Mouse (Mus musculus) forebrain, embryonic 15.5 days (tissue): Measurements from ENCODE around the gene Mre11a. TPM values are rescaled to one million over a fixed set of nuclear protein-coding genes. Genes with fewer than 3 reads are reported as not detected.

Experiments
- ATAC-seq: fragments of 200-750 bp; cut with Nextera tagmentation; replicated peaks from 2 replicates; pipeline ENCODE4 v1.8.0; 2017; ENCODE audit warnings: mild to moderate bottlenecking, moderate TSS enrichment, moderate library complexity
- H3K27ac ChIP-seq: fragments of 300-500 bp; sonication (generic); replicated peaks from 2 replicates; pipeline ENCODE4 v1.5.1; 2015; ENCODE audit warnings: mild to moderate bottlenecking, inconsistent platforms
- H3K27me3 ChIP-seq: fragments of 300-500 bp; sonication (generic); 2 replicates; pipeline ENCODE4 v1.6.1; 2015; ENCODE audit warnings: inconsistent platforms
- H3K36me3 ChIP-seq: fragments of 300-500 bp; sonication (generic); 2 replicates; pipeline ENCODE4 v1.6.1; 2015; ENCODE audit warnings: mild to moderate bottlenecking, inconsistent platforms
- H3K4me1 ChIP-seq: fragments of 300-500 bp; sonication (generic); 2 replicates; pipeline ENCODE4 v1.6.1; 2015; ENCODE audit warnings: inconsistent platforms
- H3K4me2 ChIP-seq: fragments of 300-500 bp; sonication (generic); replicated peaks from 2 replicates; pipeline ENCODE4 v1.6.1; 2015; ENCODE audit warnings: mild to moderate bottlenecking, inconsistent platforms
- H3K4me3 ChIP-seq: fragments of 300-500 bp; sonication (generic); 2 replicates; pipeline ENCODE4 v1.5.1; 2015; ENCODE audit warnings: mild to moderate bottlenecking, inconsistent platforms
- H3K9ac ChIP-seq: fragments of 300-500 bp; sonication (generic); replicated peaks from 2 replicates; pipeline ENCODE4 v1.6.1; 2015; ENCODE audit warnings: mild to moderate bottlenecking, inconsistent platforms
- H3K9me3 ChIP-seq: fragments of 300-500 bp; sonication (generic); 2 replicates; pipeline ENCODE4 v1.6.1; 2016; ENCODE audit warnings: inconsistent platforms
- WGBS: fragments of 180-500 bp; shearing (Covaris S2); methylation state at CpG from one replicate; pipeline ENCODE4 v1.1.7; 2015; ENCODE audit warnings: mixed read lengths; 5-methylcytosine and 5-hydroxymethylcytosine counted together
- polyA plus RNA-seq: library from polyadenylated mRNA; unstranded; fragments of >200 nt; fragmentation: Nextera tagmentation; extraction: Ambion mirVana; gene quantifications from 2 replicates; pipeline ENCODE4 v1.2.1, GENCODE M21; 2015

Mre11a gene
- polyA plus RNA-seq: 14.8 and 17.1 TPM in 2 replicates

DNA sequence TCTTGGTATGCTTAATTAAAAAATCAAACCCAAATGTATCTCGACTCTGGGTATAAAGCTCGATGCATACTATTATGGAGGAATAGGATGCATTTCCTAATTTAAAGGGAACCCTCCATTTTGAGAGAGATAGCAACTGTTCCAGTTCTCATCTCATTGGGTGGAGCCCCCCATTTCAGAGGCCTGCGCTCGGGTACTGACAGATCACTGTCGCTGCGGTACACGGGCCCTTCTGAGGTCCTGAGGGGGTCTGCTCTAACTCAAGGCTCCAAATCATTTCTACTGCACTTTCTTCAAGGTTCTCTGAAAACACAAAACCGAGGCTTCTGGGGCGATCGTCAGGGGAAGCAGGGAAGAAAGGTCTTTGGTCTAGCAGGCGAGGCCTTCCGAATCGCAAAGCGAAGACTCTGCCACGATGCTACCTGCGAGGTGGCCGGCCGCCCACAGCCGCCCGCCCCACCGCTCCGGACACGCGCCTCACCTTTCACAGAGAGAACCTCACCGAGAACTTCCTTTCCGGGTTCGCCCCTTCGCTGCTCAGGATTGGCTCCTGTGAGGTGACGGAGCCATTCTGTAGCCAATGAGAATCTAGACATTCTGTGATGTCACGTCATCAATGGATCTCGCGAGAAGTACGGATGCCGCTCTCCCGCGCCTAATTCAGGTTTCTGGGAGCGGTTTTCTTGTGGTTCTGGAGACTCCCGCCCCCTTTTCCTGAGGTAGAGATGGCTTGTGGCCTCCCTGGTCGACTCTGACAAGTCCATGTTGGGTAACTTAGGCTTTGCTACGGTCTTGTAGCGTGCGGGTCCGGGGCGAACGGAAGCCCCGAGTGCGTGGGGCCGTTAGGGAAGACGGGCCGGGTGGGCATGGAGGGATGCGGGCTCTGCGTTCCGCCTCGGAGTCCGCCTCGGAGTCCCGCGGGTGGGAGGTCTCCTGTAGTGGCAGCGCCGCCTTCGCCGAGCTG, at the start of gene Mre11a, which contains the start of gene Ankrd49:
Gene Mre11a, plus strand, starts transcription at position 616 of the 964 bp plus-strand sequence.
Gene Ankrd49, minus strand, starts transcription at position 818 of the 964 bp plus-strand sequence.
- Histone ChIP-seq H3K4me3 (peak within 1 kb of the TSS; percentile 62), H3K9me3 (no peaks in the 10 kb centered on the region), H3K27ac (peak within 1 kb of the TSS; percentile 94), H3K9ac (peak within 1 kb of the TSS; percentile 64), H3K4me2 (peak within 1 kb of the TSS; percentile 62), H3K4me1 (peaks cover 11% of the 10 kb centered on the region), H3K36me3 (peaks cover 36% of the 10 kb centered on the region), H3K27me3 (no peaks in the 10 kb centered on the region)
- WGBS: under 1% methylated on average over 62 of the region's 62 CpGs
- ATAC-seq: peak; percentile 100

DNA sequence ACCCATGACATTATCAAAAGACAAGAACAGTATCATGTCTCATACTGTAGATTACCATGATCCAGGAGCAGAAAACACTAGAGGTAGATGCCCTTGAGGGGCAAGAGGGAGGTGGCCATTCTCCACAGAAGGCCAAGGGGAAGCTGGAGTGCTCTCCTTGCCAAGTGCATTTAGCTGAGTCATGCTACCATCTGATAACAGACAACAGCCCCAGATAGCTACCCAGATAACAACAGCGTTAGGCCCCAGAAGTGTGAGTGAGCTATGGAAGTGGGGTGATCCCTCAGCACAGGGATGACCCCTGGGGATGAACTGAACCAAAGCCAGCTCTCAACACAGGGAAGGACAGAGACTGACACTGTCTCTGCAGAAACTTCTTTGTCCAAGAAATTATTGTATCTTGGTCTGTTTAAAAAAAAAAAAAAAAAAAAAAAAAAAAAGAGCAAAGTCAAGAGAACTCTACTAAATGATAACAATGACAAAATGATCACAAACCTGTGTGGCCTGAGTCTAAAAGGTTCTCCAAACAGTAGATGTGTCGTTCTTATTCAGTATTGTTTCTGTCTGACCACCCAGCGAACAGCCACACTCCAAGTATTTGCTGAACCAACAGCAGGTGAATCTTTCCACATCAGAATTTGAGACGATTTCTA, 44.8 kb upstream of the Mre11a start:
- Histone ChIP-seq H3K9ac (no peak overlapping the region), H3K9me3 (no peaks in the 10 kb centered on the region), H3K4me2 (no peak overlapping the region), H3K4me1 (no peaks in the 10 kb centered on the region), H3K27me3 (no peaks in the 10 kb centered on the region), H3K36me3 (no peaks in the 10 kb centered on the region), H3K27ac (no peak overlapping the region), H3K4me3 (no peak overlapping the region)
- WGBS: 85% methylated on average over 4 of the region's 4 CpGs
- ATAC-seq: no peak

DNA sequence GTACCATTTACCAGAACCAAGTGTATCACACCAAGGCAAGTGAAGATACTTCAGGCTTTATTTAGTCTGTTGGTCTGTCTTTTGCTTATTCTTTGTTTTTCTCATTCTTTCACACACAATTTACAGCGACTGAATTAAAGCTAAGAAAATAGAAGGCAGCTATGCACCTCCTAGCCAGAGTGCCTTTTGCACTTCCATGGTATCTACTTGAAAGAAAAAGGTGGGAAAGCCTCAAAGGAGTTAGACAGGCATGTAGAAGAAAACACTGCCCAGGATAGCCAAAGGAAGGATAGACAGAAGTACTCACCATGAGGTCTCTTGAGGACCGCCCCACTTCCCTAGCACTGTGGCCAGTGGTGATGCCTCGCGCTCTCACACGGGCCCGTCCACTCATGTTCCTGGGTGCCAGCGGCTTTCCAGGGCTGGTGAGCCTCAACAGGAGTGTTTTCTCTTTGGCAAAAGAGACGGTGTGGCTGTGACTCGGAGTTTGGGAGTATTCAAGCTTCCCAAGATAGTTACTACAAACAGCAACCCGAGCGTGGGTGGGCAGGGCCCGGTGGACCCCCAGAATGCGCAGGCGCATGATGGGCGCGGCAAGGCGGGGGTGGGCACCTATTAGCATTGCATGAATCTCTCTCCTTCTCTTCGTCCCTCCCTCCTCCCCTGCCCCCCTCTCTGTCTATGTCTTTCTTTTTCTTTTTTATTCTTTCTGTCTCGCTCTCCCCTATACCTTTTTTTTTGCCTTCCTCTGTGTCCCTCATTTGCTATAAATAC, 44.1 kb upstream of the Mre11a start, which contains the start of gene Piwil4:
Gene Piwil4, minus strand, starts transcription at position 583 of the 774 bp plus-strand sequence.
- Histone ChIP-seq H3K27me3 (no peaks in the 10 kb centered on the region), H3K27ac (no peak within 1 kb of the TSS), H3K4me2 (no peak within 1 kb of the TSS), H3K4me1 (no peaks in the 10 kb centered on the region), H3K36me3 (no peaks in the 10 kb centered on the region), H3K4me3 (no peak within 1 kb of the TSS), H3K9ac (no peak within 1 kb of the TSS), H3K9me3 (no peaks in the 10 kb centered on the region)
- 88% methylated on average over 19 of the region's 19 CpGs for WGBS
- ATAC-seq: no peak

DNA sequence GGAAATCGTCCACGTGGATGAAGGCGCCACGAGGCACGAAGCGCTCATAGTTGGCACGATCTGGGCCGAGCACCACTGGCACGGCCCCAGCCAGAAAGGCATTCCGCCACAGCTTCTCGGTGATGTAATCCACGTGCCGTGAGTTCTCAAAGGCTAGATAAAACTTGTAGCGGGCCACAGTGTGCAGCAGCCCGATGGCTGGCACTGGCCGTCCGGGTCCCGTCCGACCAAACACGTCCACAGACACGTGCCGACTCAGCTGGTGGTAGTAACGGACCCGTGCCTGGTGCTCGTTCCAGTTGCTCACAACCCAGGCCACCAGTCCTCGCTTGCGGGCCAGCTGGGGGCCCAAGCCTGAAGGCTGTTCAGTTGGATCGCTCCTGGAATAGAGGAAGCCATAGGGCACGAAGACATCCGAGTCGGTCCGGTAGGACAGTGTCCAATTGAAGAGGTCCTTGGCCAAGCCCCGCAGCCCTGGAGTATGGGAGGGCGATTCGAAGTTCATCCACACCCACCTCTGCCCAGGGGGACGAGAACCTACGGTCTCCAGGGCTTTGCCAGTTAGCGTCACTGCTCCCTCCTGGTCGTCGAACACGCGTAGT, 33.5 kb upstream of the Mre11a start:
- H3K4me2 ChIP-seq: peak overlapping the region; percentile 75
- 52% methylated on average over 42 of the region's 42 CpGs for WGBS
- peak; percentile 55 for ATAC-seq

DNA sequence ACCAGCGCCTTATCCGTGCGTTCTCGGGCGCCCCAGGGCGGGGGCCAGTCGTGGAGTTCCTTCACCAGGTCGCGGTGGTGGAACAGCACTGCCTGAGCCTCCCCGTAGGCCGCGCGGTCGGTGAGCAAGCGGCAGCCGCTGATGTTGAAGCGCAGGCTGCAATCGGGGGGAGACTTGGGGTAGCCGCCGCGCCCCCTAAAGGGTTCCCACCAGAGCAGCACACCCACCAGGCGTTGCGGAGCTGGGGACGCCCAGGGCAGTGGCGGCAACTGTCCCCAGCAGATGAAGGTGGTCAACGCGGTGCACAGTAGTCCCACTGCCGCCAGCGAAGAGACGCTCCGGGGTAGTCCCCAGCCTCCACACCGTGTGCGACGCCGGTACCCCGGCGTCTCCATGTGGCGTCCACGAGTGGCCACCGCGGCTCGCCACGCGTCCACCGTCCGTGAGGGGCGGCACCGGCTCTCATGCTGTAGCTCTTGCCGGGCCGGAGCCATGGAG, 32.9 kb upstream of the Mre11a start:
- Histone ChIP-seq H3K4me2 (peak overlapping the region; percentile 75), H3K9me3 (no peaks in the 10 kb centered on the region), H3K4me3 (peak overlapping the region; percentile 50), H3K27me3 (peaks cover 3% of the 10 kb centered on the region; the same call in 1 of the 2 replicates), H3K9ac (peak overlapping the region; percentile 52), H3K27ac (no peak overlapping the region), H3K4me1 (peaks cover 12% of the 10 kb centered on the region; the same call in 1 of the 2 replicates), H3K36me3 (no peaks in the 10 kb centered on the region)
- peak; percentile 86 for ATAC-seq
- WGBS: under 1% methylated on average over 49 of the region's 50 CpGs

More for the DNA sequence above, 33.5 kb upstream of the Mre11a start:
- H3K4me3 ChIP-seq: peak overlapping the region; percentile 50
- no peaks in the 10 kb centered on the region for H3K36me3 ChIP-seq
- H3K9ac ChIP-seq: peak overlapping the region; percentile 52
- H3K27me3 ChIP-seq: peaks cover 3% of the 10 kb centered on the region; the same call in 1 of the 2 replicates
- no peak overlapping the region for H3K27ac ChIP-seq
- H3K9me3 ChIP-seq: no peaks in the 10 kb centered on the region
- H3K4me1 ChIP-seq: peaks cover 12% of the 10 kb centered on the region; the same call in 1 of the 2 replicates

DNA sequence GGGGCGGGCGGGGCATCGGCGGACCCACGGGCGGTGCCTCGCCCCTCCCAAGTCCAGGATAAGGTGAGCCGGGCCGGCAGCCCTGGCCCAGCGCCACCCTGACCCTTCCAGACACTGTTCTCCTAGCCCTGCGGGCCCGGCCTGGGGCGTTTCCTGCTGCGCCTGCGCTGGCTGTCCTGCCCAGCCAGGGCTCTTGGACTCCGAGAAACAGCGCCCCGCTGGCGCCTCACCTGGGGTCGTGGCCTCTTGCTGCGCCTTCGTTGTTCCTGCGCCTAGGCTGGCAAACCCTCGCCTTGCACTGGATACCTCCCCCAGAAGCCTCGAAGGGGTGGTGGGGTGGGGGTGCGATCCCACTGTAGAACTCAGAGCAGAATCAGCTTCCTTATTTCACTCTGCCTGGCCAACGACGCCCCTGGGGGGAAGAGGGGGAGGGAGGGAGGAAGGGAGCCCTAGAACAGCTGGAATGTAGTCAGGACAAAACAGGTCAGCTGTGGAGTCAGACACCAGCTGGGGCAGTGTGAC, 32.4 kb upstream of the Mre11a start, which contains the start of gene Fut4:
Gene Fut4, minus strand, starts transcription at position 393 of the 522 bp plus-strand sequence.
- H3K36me3 ChIP-seq: no peaks in the 10 kb centered on the region
- peak within 1 kb of the TSS; percentile 75 for H3K4me2 ChIP-seq
- H3K9ac ChIP-seq: peak within 1 kb of the TSS; percentile 52
- H3K27me3 ChIP-seq: peaks cover 3% of the 10 kb centered on the region; the same call in 1 of the 2 replicates
- ATAC-seq: peak; percentile 65
- H3K27ac ChIP-seq: no peak within 1 kb of the TSS
- 1% methylated on average over 28 of the region's 28 CpGs for WGBS
- H3K9me3 ChIP-seq: no peaks in the 10 kb centered on the region
- peak within 1 kb of the TSS; percentile 50 for H3K4me3 ChIP-seq
- peaks cover 12% of the 10 kb centered on the region; the same call in 1 of the 2 replicates for H3K4me1 ChIP-seq

DNA sequence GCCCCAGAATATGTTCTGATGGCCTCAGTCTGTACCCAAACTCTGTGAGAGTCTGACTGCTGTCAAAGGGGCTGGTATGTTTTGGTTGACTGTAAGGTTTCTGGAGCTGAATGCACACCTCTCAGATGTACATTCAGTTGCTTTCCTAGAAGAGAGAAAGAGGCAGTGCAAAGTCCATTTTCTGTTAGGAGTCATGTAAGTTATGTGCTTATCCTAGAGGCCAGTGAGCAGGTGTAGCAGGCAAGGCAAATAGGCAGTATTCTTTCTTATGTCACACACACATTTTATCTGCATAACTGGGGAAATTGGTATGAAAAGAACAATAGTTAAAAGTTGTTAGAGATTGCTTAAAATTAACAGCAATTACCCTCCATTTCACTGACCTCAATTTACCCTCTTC, 30.5 kb upstream of the Mre11a start:
- Histone ChIP-seq H3K27me3 (peaks cover 3% of the 10 kb centered on the region; the same call in 1 of the 2 replicates), H3K9me3 (no peaks in the 10 kb centered on the region), H3K4me2 (no peak overlapping the region), H3K36me3 (no peaks in the 10 kb centered on the region), H3K4me3 (no peak overlapping the region), H3K4me1 (peaks cover 12% of the 10 kb centered on the region; the same call in 1 of the 2 replicates), H3K27ac (no peak overlapping the region), H3K9ac (no peak overlapping the region)
- no peak for ATAC-seq

DNA sequence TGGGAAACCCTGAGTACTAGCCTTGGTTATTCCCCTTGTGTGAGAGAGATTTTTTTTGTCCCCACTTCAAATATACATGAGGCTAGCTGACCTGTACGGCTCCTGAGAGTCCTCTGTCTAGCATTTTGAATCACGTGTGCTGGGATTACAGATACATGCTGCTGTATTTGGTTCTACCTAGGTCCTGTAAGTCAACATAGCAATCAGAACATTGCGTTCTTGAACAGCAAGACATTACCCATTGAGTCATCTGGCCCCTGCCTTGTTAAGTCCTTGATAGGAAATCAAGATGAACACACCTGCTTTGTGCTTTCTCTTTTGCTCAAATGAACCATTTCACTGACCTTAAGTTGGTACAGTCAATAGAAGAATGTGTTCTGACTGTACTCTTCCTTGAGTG, 30.0 kb upstream of the Mre11a start:
- no peak overlapping the region for H3K4me3 ChIP-seq

DNA sequence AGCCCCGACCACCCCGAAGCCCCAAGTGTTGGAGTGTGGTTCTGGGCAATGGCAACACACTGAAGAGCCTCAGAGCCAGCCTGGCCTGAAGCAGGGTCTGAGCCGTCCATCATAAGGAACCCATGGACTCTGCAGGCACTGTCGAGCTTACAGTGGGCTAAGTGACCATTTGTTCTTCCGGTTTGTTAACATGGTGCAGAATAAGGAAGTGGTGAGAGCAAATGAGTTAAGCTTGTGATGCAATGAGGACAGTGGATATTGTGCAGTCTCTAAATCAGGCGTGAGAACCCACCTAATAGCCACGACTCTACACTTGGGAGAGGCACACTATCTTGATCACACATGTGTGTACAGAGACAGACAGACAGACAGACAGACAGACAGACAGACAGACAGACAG, 25.9 kb upstream of the Mre11a start:
- Histone ChIP-seq H3K9me3 (no peaks in the 10 kb centered on the region), H3K4me3 (no peak overlapping the region), H3K9ac (no peak overlapping the region), H3K4me2 (no peak overlapping the region), H3K4me1 (no peaks in the 10 kb centered on the region), H3K36me3 (no peaks in the 10 kb centered on the region), H3K27me3 (no peaks in the 10 kb centered on the region), H3K27ac (no peak overlapping the region)
- ATAC-seq: no peak
- WGBS: 73% methylated on average over 7 of the region's 7 CpGs

More for the DNA sequence above, 30.0 kb upstream of the Mre11a start:
- H3K4me2 ChIP-seq: no peak overlapping the region
- H3K9me3 ChIP-seq: no peaks in the 10 kb centered on the region
- ATAC-seq: no peak
- no peak overlapping the region for H3K9ac ChIP-seq
- 88% methylated on average over 3 of the region's 3 CpGs for WGBS
- H3K27ac ChIP-seq: no peak overlapping the region
- H3K4me1 ChIP-seq: peaks cover 12% of the 10 kb centered on the region; the same call in 1 of the 2 replicates
- no peaks in the 10 kb centered on the region for H3K36me3 ChIP-seq
- peaks cover 3% of the 10 kb centered on the region; the same call in 1 of the 2 replicates for H3K27me3 ChIP-seq

DNA sequence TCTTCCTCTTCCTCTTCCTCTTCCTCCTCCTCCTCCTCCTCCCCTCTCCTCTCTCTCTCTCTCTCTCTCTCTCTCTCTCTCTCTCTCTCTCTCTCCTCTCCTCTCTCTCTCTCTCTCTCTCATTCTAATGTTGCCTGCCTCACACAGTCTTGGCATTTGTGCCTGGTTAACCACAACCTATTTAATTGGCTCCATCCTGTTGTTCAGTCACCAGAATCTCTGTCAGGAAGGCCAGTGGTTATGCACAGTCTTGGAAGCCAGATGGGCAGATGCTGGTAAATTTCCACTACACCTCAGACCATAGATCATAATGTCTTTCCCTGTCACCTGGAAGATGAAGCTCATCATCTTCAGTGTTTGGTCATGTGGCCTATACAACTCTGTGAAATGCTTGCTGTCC, 25.2 kb upstream of the Mre11a start:
- H3K4me2 ChIP-seq: no peak overlapping the region
- H3K4me1 ChIP-seq: no peaks in the 10 kb centered on the region
- no peak for ATAC-seq
- H3K9me3 ChIP-seq: no peaks in the 10 kb centered on the region
- H3K27ac ChIP-seq: no peak overlapping the region
- H3K27me3 ChIP-seq: no peaks in the 10 kb centered on the region
- H3K9ac ChIP-seq: no peak overlapping the region
- no peak overlapping the region for H3K4me3 ChIP-seq
- H3K36me3 ChIP-seq: no peaks in the 10 kb centered on the region

DNA sequence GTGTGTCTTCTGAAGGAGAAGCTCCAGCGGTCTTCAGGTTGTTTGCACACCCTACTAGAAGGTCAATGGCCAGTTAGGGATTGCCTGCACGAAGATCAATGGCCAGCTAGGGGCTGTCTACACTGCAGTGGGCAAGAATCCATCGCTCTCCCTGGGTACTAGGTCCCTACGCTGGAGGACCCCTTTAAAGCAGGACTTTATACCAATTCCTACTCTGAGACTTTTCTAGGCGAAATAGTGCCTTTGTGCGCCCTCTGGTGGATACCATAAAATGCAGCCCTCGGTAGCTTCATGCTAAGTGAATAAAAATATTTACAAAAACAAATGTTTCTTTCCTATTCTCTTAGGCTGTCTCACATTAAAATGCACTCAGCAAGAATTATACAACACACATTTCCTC, 19.7 kb upstream of the Mre11a start:
- ATAC-seq: peak; percentile 61
- no peaks in the 10 kb centered on the region for H3K36me3 ChIP-seq
- no peak overlapping the region for H3K27ac ChIP-seq
- no peaks in the 10 kb centered on the region for H3K9me3 ChIP-seq
- no peaks in the 10 kb centered on the region for H3K4me1 ChIP-seq
- no peak overlapping the region for H3K4me2 ChIP-seq
- H3K9ac ChIP-seq: no peak overlapping the region
- WGBS: 27% methylated on average over 7 of the region's 7 CpGs
- no peaks in the 10 kb centered on the region for H3K27me3 ChIP-seq
- no peak overlapping the region for H3K4me3 ChIP-seq
